Mouse (Mus musculus): ENCODE measurements around the gene Ranbp1.

DNA sequence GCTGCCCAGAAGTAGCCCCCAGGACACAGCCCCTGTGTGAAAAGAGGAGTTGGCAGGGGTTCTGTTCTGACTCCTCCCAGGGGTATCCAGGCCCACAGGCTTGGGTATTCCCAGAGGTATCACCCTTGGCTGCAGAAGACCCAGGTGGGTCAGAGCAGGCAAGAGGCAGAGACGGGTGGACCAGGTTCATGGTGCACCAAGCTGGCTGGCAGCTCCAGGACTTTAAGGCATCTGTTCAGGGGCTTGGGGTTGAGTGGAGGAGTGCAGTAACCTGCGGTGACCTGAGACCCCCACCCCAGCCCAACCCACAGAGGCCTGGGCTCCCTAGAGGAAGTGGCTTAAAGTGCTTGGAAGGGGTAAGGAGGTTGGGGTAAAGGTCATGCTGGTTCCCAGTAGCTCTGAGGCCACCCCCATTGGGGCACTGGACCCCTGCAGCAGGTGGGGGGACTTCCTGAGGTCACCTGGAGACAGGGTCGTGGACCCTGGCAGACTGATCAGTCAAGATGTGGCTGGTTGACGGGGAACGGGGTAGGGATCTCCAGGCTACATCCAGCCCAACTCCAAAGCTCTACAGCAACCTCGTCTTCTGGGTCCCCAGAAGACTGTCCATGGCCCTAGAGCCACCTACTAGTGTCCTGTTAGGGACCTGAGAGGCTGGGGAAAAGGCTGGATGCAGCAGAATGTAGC, 27.5 kb downstream of the Ranbp1 start:
- TF ChIP-seq CTCF (IDR thresholded peaks at IDR 0.05; ENCODE audit: low read depth, low read length): no peak
- TF ChIP-seq POLR2A (IDR thresholded peaks at IDR 0.05; ENCODE audit: borderline replicate concordance, low read depth, low read length): no peak
